Mouse (Mus musculus) neural tube, embryonic 12.5 days (tissue): ENCODE data around the gene Crabp2. TPM values are rescaled to one million over a fixed set of nuclear protein-coding genes. Genes with fewer than 3 reads are reported as not detected.
"Not testable (repeated sequence)": the region's sequence is repeated elsewhere in the genome, so short reads cannot be mapped to it uniquely, and the experiment has no call there.

Experiments used
- ATAC-seq: fragments of 200-750 bp; cut with Nextera tagmentation; 2 replicates; pipeline ENCODE4 v1.8.0; 2017; ENCODE audit warnings: low read depth, mild to moderate bottlenecking, moderate TSS enrichment, moderate library complexity; ENCODE audit not compliant: low FRiP score
- H3K27ac ChIP-seq: fragments of 300-500 bp; sonication (generic); 2 replicates; pipeline ENCODE4 v1.5.1; 2016
- H3K27me3 ChIP-seq: fragments of 300-500 bp; sonication (generic); replicated peaks from 2 replicates; pipeline ENCODE4 v1.6.1; 2016; ENCODE audit warnings: mild to moderate bottlenecking
- H3K36me3 ChIP-seq: fragments of 300-500 bp; sonication (generic); 2 replicates; pipeline ENCODE4 v1.6.1; 2016; ENCODE audit warnings: mild to moderate bottlenecking
- H3K4me1 ChIP-seq: fragments of 300-500 bp; sonication (generic); 2 replicates; pipeline ENCODE4 v1.6.1; 2016
- H3K4me2 ChIP-seq: fragments of 300-500 bp; sonication (generic); replicated peaks from 2 replicates; pipeline ENCODE4 v1.6.1; 2016; ENCODE audit warnings: mild to moderate bottlenecking
- H3K4me3 ChIP-seq: fragments of 300-500 bp; sonication (generic); 2 replicates; pipeline ENCODE4 v1.5.1; 2016
- H3K9ac ChIP-seq: fragments of 300-500 bp; sonication (generic); 2 replicates; pipeline ENCODE4 v1.6.1; 2016; ENCODE audit warnings: mild to moderate bottlenecking
- H3K9me3 ChIP-seq: fragments of 300-500 bp; sonication (generic); 2 replicates; pipeline ENCODE4 v1.6.1; 2016; ENCODE audit warnings: mild to moderate bottlenecking
- WGBS: fragments of 180-500 bp; shearing (Covaris S2); methylation state at CpG from one replicate; pipeline ENCODE4 v1.1.7; 2016; 5-methylcytosine and 5-hydroxymethylcytosine counted together
- polyA plus RNA-seq: library from polyadenylated mRNA; unstranded; fragments of >200 nt; fragmentation: Nextera tagmentation; extraction: Ambion mirVana; gene quantifications from 2 replicates; pipeline ENCODE4 v1.2.1, GENCODE M21; 2016

Gene Crabp2
- polyA plus RNA-seq = 372 and 405 TPM in 2 replicates

- H3K4me1 ChIP-seq = peaks cover 84% of the 10 kb centered on the region
- no peak for ATAC-seq
- peak within 1 kb of the TSS; percentile 44 for H3K4me3 ChIP-seq
- peak within 1 kb of the TSS; percentile 62 for H3K9ac ChIP-seq
- H3K9me3 ChIP-seq = no peaks in the 10 kb centered on the region
- peak within 1 kb of the TSS; percentile 71 for H3K4me2 ChIP-seq
- no peaks in the 10 kb centered on the region for H3K27me3 ChIP-seq
- under 1% methylated on average over 35 of the region's 35 CpGs for WGBS
- H3K27ac ChIP-seq = peak within 1 kb of the TSS; percentile 63
- no peaks in the 10 kb centered on the region for H3K36me3 ChIP-seq
Observed at GRCm38 (mm10) chr3:87948378-87949265, at the start of gene Crabp2. Gene Crabp2, plus strand, starts transcription at chr3:87948666.

GRCm38 (mm10) chr3:87899266-87899665, 49.2 kb upstream of the Crabp2 start:
- no peak for ATAC-seq
- Histone ChIP-seq H3K4me2 (no peak overlapping the region), H3K4me3 (no peak overlapping the region), H3K9me3 (no peaks in the 10 kb centered on the region), H3K9ac (no peak overlapping the region), H3K4me1 (no peaks in the 10 kb centered on the region), H3K27ac (no peak overlapping the region), H3K27me3 (no peaks in the 10 kb centered on the region), H3K36me3 (no peaks in the 10 kb centered on the region)
- WGBS = 78% methylated on average over 3 of the region's 3 CpGs

GRCm38 (mm10) chr3:87899776-87900175, 48.7 kb upstream of the Crabp2 start:
- Histone ChIP-seq H3K9ac (no peak overlapping the region), H3K4me3 (no peak overlapping the region), H3K27me3 (no peaks in the 10 kb centered on the region), H3K36me3 (no peaks in the 10 kb centered on the region), H3K9me3 (no peaks in the 10 kb centered on the region), H3K4me2 (no peak overlapping the region), H3K4me1 (no peaks in the 10 kb centered on the region), H3K27ac (no peak overlapping the region)
- no peak for ATAC-seq
- 81% methylated on average over 3 of the region's 3 CpGs for WGBS

- no peak overlapping the region for H3K27ac ChIP-seq
- H3K27me3 ChIP-seq = no peaks in the 10 kb centered on the region
- no peak for ATAC-seq
- H3K9ac ChIP-seq = no peak overlapping the region
- H3K4me3 ChIP-seq = no peak overlapping the region
- 63% methylated on average over 1 of the region's 1 CpGs for WGBS
- no peaks in the 10 kb centered on the region for H3K9me3 ChIP-seq
- no peaks in the 10 kb centered on the region for H3K36me3 ChIP-seq
- H3K4me2 ChIP-seq = no peak overlapping the region
- H3K4me1 ChIP-seq = no peaks in the 10 kb centered on the region
Observed at GRCm38 (mm10) chr3:87901036-87901624, 47.3 kb upstream of the Crabp2 start.

GRCm38 (mm10) chr3:87901959-87902358, 46.5 kb upstream of the Crabp2 start:
- not testable (repeated sequence) for H3K9me3 ChIP-seq, H3K4me2 ChIP-seq, H3K27ac ChIP-seq, ATAC-seq, H3K9ac ChIP-seq, H3K27me3 ChIP-seq, H3K4me3 ChIP-seq, H3K4me1 ChIP-seq, H3K36me3 ChIP-seq
- WGBS = 77% methylated on average over 6 of the region's 6 CpGs

GRCm38 (mm10) chr3:87903821-87904220, 44.6 kb upstream of the Crabp2 start:
- ATAC-seq = no peak
- Histone ChIP-seq H3K9ac (no peak overlapping the region), H3K27me3 (no peaks in the 10 kb centered on the region), H3K9me3 (no peaks in the 10 kb centered on the region), H3K4me1 (peaks cover 17% of the 10 kb centered on the region), H3K4me3 (no peak overlapping the region), H3K4me2 (no peak overlapping the region), H3K27ac (no peak overlapping the region), H3K36me3 (no peaks in the 10 kb centered on the region)
- WGBS = 55% methylated on average over 5 of the region's 5 CpGs

- peak; percentile 95 for ATAC-seq
- H3K4me3 ChIP-seq = peak within 1 kb of the TSS; percentile 84
- H3K9ac ChIP-seq = peak within 1 kb of the TSS; percentile 94
- WGBS = under 1% methylated on average over 56 of the region's 57 CpGs
- no peaks in the 10 kb centered on the region for H3K36me3 ChIP-seq
- H3K9me3 ChIP-seq = no peaks in the 10 kb centered on the region
- peak within 1 kb of the TSS; percentile 96 for H3K4me2 ChIP-seq
- peak within 1 kb of the TSS; percentile 91 for H3K27ac ChIP-seq
- H3K4me1 ChIP-seq = peaks cover 38% of the 10 kb centered on the region
- H3K27me3 ChIP-seq = no peaks in the 10 kb centered on the region
Observed at GRCm38 (mm10) chr3:87905880-87906485, 42.5 kb upstream of the Crabp2 start, which contains the start of gene Hdgf. Gene Hdgf, plus strand, starts transcription at chr3:87906321.

GRCm38 (mm10) chr3:87906601-87906980, 41.9 kb upstream of the Crabp2 start:
- Histone ChIP-seq H3K4me2 (peak overlapping the region; percentile 96), H3K4me3 (peak overlapping the region; percentile 84), H3K4me1 (peaks cover 41% of the 10 kb centered on the region), H3K27ac (peak overlapping the region; percentile 91), H3K36me3 (no peaks in the 10 kb centered on the region), H3K27me3 (no peaks in the 10 kb centered on the region), H3K9me3 (no peaks in the 10 kb centered on the region), H3K9ac (peak overlapping the region; percentile 94)
- WGBS = under 1% methylated on average over 43 of the region's 47 CpGs
- peak; percentile 34; the same call in 1 of the 2 replicates for ATAC-seq

GRCm38 (mm10) chr3:87906981-87907857, 41.2 kb upstream of the Crabp2 start:
- Histone ChIP-seq H3K9ac (peak overlapping the region; percentile 94), H3K4me1 (peaks cover 41% of the 10 kb centered on the region), H3K9me3 (no peaks in the 10 kb centered on the region)

GRCm38 (mm10) chr3:87907906-87908305, 40.6 kb upstream of the Crabp2 start:
- WGBS = 0% methylated on average over 1 of the region's 1 CpGs
- Histone ChIP-seq H3K9ac (peak overlapping the region; percentile 94), H3K4me1 (peaks cover 41% of the 10 kb centered on the region), H3K27me3 (no peaks in the 10 kb centered on the region), H3K9me3 (no peaks in the 10 kb centered on the region), H3K36me3 (no peaks in the 10 kb centered on the region), H3K4me2 (peak overlapping the region; percentile 96), H3K4me3 (peak overlapping the region; percentile 84), H3K27ac (no peak overlapping the region)
- ATAC-seq = no peak

More at GRCm38 (mm10) chr3:87906981-87907857, 41.2 kb upstream of the Crabp2 start:
- ATAC-seq = no peak
- Histone ChIP-seq H3K36me3 (no peaks in the 10 kb centered on the region), H3K27ac (peak overlapping the region; percentile 91), H3K4me2 (peak overlapping the region; percentile 96), H3K4me3 (peak overlapping the region; percentile 84), H3K27me3 (no peaks in the 10 kb centered on the region)
- WGBS = 1% methylated on average over 26 of the region's 27 CpGs

- H3K4me1 ChIP-seq = peaks cover 41% of the 10 kb centered on the region
- H3K9ac ChIP-seq = no peak overlapping the region
- H3K9me3 ChIP-seq = no peaks in the 10 kb centered on the region
- 88% methylated on average over 2 of the region's 2 CpGs for WGBS
- ATAC-seq = no peak
- peaks cover 13% of the 10 kb centered on the region for H3K36me3 ChIP-seq
- peak overlapping the region; percentile 68 for H3K4me2 ChIP-seq
- no peak overlapping the region for H3K4me3 ChIP-seq
- H3K27ac ChIP-seq = no peak overlapping the region
- no peaks in the 10 kb centered on the region for H3K27me3 ChIP-seq
Observed at GRCm38 (mm10) chr3:87909381-87909780, 39.1 kb upstream of the Crabp2 start.
